ENCODE assay signal across 9 mouse cellular contexts in the genomic region with DNA sequence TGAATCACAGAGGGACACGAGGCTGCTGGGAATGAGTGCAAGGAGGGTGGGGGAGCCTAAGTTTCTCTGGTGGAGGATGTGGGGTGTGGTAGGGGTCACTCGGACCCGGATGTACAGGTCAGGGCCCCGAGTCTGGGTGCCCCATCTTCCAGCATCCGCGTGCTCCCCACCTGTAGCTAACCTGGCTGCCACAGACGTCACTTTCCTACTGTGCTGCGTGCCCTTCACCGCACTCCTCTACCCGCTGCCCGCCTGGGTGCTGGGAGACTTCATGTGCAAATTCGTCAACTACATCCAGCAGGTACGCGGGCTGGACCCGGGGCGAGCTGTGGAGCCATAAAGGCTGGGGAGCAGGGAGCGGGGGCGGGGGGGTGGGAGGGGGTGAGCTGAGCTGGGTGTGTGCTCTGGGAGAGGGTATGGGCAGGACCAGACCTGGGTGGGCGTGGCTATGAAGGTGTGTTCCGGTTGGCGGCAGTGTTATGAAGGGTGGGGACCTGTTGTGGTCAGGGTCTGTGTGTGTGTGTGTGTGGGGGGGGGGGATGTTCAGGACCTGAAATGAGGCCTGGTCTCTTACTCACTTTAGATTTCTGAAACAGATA. TPM values are rescaled to one million over a fixed set of nuclear protein-coding genes. Genes with fewer than 3 reads are reported as not detected.
DNase-seq lines count a peak whose midpoint lies in the region; ATAC-seq and TF ChIP-seq lines count a peak whose summit lies in the region.
"Had no signal": no experiment of that assay in that cellular context is flagged by ENCODE, and none has a peak within 500 bp of the region (broad histone marks: within the 10 kb centered on the region; RNA-seq: fewer than 3 reads in every experiment).

No protein-coding gene starts in this region.

- 0 out of 2 replicates have a peak overlapping the region, but pooled peaks have one; percentile 11 for H3K4me2 ChIP-seq in forebrain, embryonic 11.5 days (ENCODE audit: low read depth, low read length, severe bottlenecking)
- H3K4me2 ChIP-seq in forebrain, postnatal 0 days (ENCODE audit: low read depth), result no peak overlapping the region
- no peak overlapping the region; the same call in 1 of the 2 replicates for H3K4me2 ChIP-seq in midbrain, embryonic 16.5 days (ENCODE audit: low read length)

- peaks cover 65% of the 10 kb centered on the region for H3K27me3 ChIP-seq in forebrain, embryonic 11.5 days (ENCODE audit: control insufficient read depth, insufficient read depth, low read length)
- H3K27me3 ChIP-seq in forebrain, postnatal 0 days (ENCODE audit: insufficient read depth, low read length), result peaks cover 57% of the 10 kb centered on the region
- H3K27me3 ChIP-seq in midbrain, embryonic 10.5 days (ENCODE audit: low read depth, poor library complexity, severe bottlenecking), result peaks cover 75% of the 10 kb centered on the region
- peaks cover 60% of the 10 kb centered on the region for H3K27me3 ChIP-seq in midbrain, embryonic 16.5 days (ENCODE audit: control insufficient read depth, insufficient read depth, low read depth, low read length)
- H3K27me3 ChIP-seq in splenic B cell, adult 2 months (ENCODE audit: control insufficient read depth, insufficient read depth, low read length, poor library complexity, severe bottlenecking), result no peaks in the 10 kb centered on the region

- intact Hi-C loops in left cerebral cortex, postnatal 4 days (cut with DNase I), result no loop called here

- no peak for DNase-seq in forebrain, embryonic 11.5 days (ENCODE audit: low spot score)
- DNase-seq in forebrain, postnatal 0 days, result no peak
- no peak for DNase-seq in midbrain, embryonic 10.5 days (ENCODE audit: low spot score)
- peak; percentile 64 for DNase-seq in kidney, postnatal 10 days
- DNase-seq in splenic B cell, adult 2 months (ENCODE audit: low read depth, low spot score), result peak; percentile 27
- no peak for DNase-seq in layer of hippocampus, postnatal 36 days
- no peak for DNase-seq in left cerebral cortex, postnatal 4 days
- DNase-seq: heart, postnatal 14 days had no signal

- H3K4me3 ChIP-seq in forebrain, embryonic 11.5 days (ENCODE audit: low read depth, low read length), result no peak overlapping the region; the same call in 1 of the 2 replicates
- H3K4me3 ChIP-seq in forebrain, postnatal 0 days (ENCODE audit: low read depth, low read length), result no peak overlapping the region
- peak overlapping the region; percentile 76 for H3K4me3 ChIP-seq in midbrain, embryonic 10.5 days
- H3K4me3 ChIP-seq in midbrain, embryonic 16.5 days (ENCODE audit: low read depth, low read length), result no peak overlapping the region

- H3K9me3 ChIP-seq in forebrain, embryonic 11.5 days (ENCODE audit: control insufficient read depth, low read length), result no peaks in the 10 kb centered on the region
- H3K9me3 ChIP-seq in forebrain, postnatal 0 days (ENCODE audit: low read length), result no peaks in the 10 kb centered on the region
- no peaks in the 10 kb centered on the region for H3K9me3 ChIP-seq in midbrain, embryonic 10.5 days (replicated peaks)
- no peaks in the 10 kb centered on the region for H3K9me3 ChIP-seq in midbrain, embryonic 16.5 days (replicated peaks; ENCODE audit: control insufficient read depth, low read length, poor library complexity, severe bottlenecking)

- no peak overlapping the region for H3K9ac ChIP-seq in forebrain, embryonic 11.5 days (ENCODE audit: low read length)
- no peak overlapping the region for H3K9ac ChIP-seq in forebrain, postnatal 0 days
- no peak overlapping the region for H3K9ac ChIP-seq in midbrain, embryonic 16.5 days (ENCODE audit: low read depth, low read length)

- TF ChIP-seq CTCF in forebrain, postnatal 0 days (IDR thresholded peaks at IDR 0.05; ENCODE audit: low read depth), result no peak

- ATAC-seq in forebrain, embryonic 11.5 days (replicated peaks; ENCODE audit: low FRiP score), result no peak
- no peak for ATAC-seq in forebrain, postnatal 0 days
- no peak for ATAC-seq in midbrain, embryonic 16.5 days

- H3K4me1 ChIP-seq in forebrain, embryonic 11.5 days (replicated peaks; ENCODE audit: control insufficient read depth, insufficient read depth, low read length), result peaks cover 21% of the 10 kb centered on the region
- H3K4me1 ChIP-seq in forebrain, postnatal 0 days (ENCODE audit: insufficient read depth), result peaks cover 14% of the 10 kb centered on the region
- H3K4me1 ChIP-seq in midbrain, embryonic 10.5 days, result peaks cover 77% of the 10 kb centered on the region
- H3K4me1 ChIP-seq in midbrain, embryonic 16.5 days (ENCODE audit: control insufficient read depth, insufficient read depth, low read length), result peaks cover 40% of the 10 kb centered on the region

- WGBS in forebrain, embryonic 11.5 days, result 4% methylated on average over 21 of the region's 21 CpGs
- WGBS in forebrain, postnatal 0 days, result 5% methylated on average over 21 of the region's 21 CpGs
- WGBS in midbrain, embryonic 10.5 days, result 2% methylated on average over 21 of the region's 21 CpGs
- 3% methylated on average over 20 of the region's 21 CpGs for WGBS in midbrain, embryonic 16.5 days

- no peak overlapping the region for H3K27ac ChIP-seq in forebrain, embryonic 11.5 days (ENCODE audit: low read depth, low read length)
- H3K27ac ChIP-seq in forebrain, postnatal 0 days (ENCODE audit: low read depth, low read length), result no peak overlapping the region
- no peak overlapping the region for H3K27ac ChIP-seq in midbrain, embryonic 10.5 days (replicated peaks)
- no peak overlapping the region for H3K27ac ChIP-seq in midbrain, embryonic 16.5 days (ENCODE audit: low read length)

- no peaks in the 10 kb centered on the region for H3K36me3 ChIP-seq in forebrain, embryonic 11.5 days (ENCODE audit: control insufficient read depth, insufficient read depth, low read length)
- no peaks in the 10 kb centered on the region for H3K36me3 ChIP-seq in forebrain, postnatal 0 days (ENCODE audit: insufficient read depth)
- no peaks in the 10 kb centered on the region for H3K36me3 ChIP-seq in midbrain, embryonic 10.5 days
- H3K36me3 ChIP-seq in midbrain, embryonic 16.5 days (ENCODE audit: control insufficient read depth, insufficient read depth, low read length), result no peaks in the 10 kb centered on the region
- no peaks in the 10 kb centered on the region for H3K36me3 ChIP-seq in splenic B cell, adult 2 months (ENCODE audit: control insufficient read depth, insufficient read depth, low read length, poor library complexity, severe bottlenecking)

RNA-seq across cellular contexts. Expression of gene R3hdm4, which starts 1.7 kb away (rescaled TPM):
- polyA plus RNA-seq in forebrain, embryonic 11.5 days (2014; fragmentation: Nextera tagmentation; extraction: Ambion mirVana), result 135 and 145 TPM in 2 replicates
- total RNA-seq in forebrain, postnatal 0 days (2014; rRNA removed), result 117 and 129 TPM in 2 replicates
- 282 and 333 TPM in 2 replicates for polyA plus RNA-seq in forebrain, postnatal 0 days (2015; fragmentation: Nextera tagmentation; extraction: Ambion mirVana)
- 126 and 154 TPM in 2 replicates for polyA plus RNA-seq in midbrain, embryonic 10.5 days (2016; fragmentation: Nextera tagmentation; extraction: Ambion mirVana)
- polyA plus RNA-seq in midbrain, embryonic 16.5 days (2015; fragmentation: Nextera tagmentation; extraction: Ambion mirVana), result 273 and 293 TPM in 2 replicates
- total RNA-seq in layer of hippocampus, postnatal 36 days (2021), result 100 to 1,000 TPM; 397 to 399 TPM
- total RNA-seq in left cerebral cortex, postnatal 4 days (2021), result 100 to 1,000 TPM; 307 to 309 TPM

RNA-seq across cellular contexts. Expression of gene Kiss1r, which starts 2.6 kb away (rescaled TPM):
- polyA plus RNA-seq in forebrain, embryonic 11.5 days (2014; fragmentation: Nextera tagmentation; extraction: Ambion mirVana), result 0.55 and 1.0 TPM in 2 replicates
- total RNA-seq in forebrain, postnatal 0 days (2014; rRNA removed), result 4.2 and 5.4 TPM in 2 replicates
- 3.4 and 3.6 TPM in 2 replicates for polyA plus RNA-seq in forebrain, postnatal 0 days (2015; fragmentation: Nextera tagmentation; extraction: Ambion mirVana)
- 1.0 and 1.2 TPM in 2 replicates for polyA plus RNA-seq in midbrain, embryonic 10.5 days (2016; fragmentation: Nextera tagmentation; extraction: Ambion mirVana)
- polyA plus RNA-seq in midbrain, embryonic 16.5 days (2015; fragmentation: Nextera tagmentation; extraction: Ambion mirVana), result 3.5 and 3.8 TPM in 2 replicates
- 1 to 10 TPM; 6.4 to 6.8 TPM for total RNA-seq in layer of hippocampus, postnatal 36 days (2021)
- 1 to 10 TPM; 5.0 to 6.8 TPM for total RNA-seq in left cerebral cortex, postnatal 4 days (2021)

RNA-seq across cellular contexts. Expression of gene Arid3a, which starts 7.5 kb away (rescaled TPM):
- 5.4 and 6.6 TPM in 2 replicates for polyA plus RNA-seq in forebrain, embryonic 11.5 days (2014; fragmentation: Nextera tagmentation; extraction: Ambion mirVana)
- total RNA-seq in forebrain, postnatal 0 days (2014; rRNA removed), result 7.1 and 7.9 TPM in 2 replicates
- 1.0 and 2.1 TPM in 2 replicates for polyA plus RNA-seq in forebrain, postnatal 0 days (2015; fragmentation: Nextera tagmentation; extraction: Ambion mirVana)
- polyA plus RNA-seq in midbrain, embryonic 10.5 days (2016; fragmentation: Nextera tagmentation; extraction: Ambion mirVana), result 12.5 and 13.4 TPM in 2 replicates
- 1.7 and 2.2 TPM in 2 replicates for polyA plus RNA-seq in midbrain, embryonic 16.5 days (2015; fragmentation: Nextera tagmentation; extraction: Ambion mirVana)
- 1 to 10 TPM; 4.8 to 5.1 TPM for total RNA-seq in layer of hippocampus, postnatal 36 days (2021)
- total RNA-seq in left cerebral cortex, postnatal 4 days (2021), result 1 to 10 TPM; 6.3 to 9.5 TPM

RNA-seq across cellular contexts. Expression of gene Gm26602, which starts 8.7 kb away (rescaled TPM):
- polyA plus RNA-seq in forebrain, embryonic 11.5 days (2014; fragmentation: Nextera tagmentation; extraction: Ambion mirVana), result 3.3 and 14.8 TPM in 2 replicates
- total RNA-seq in forebrain, postnatal 0 days (2014; rRNA removed), result not detected in 2 replicates
- 34.4 and 39.2 TPM in 2 replicates for polyA plus RNA-seq in forebrain, postnatal 0 days (2015; fragmentation: Nextera tagmentation; extraction: Ambion mirVana)
- polyA plus RNA-seq in midbrain, embryonic 10.5 days (2016; fragmentation: Nextera tagmentation; extraction: Ambion mirVana), result 2.0 and 5.5 TPM in 2 replicates
- 2.6 and 13.4 TPM in 2 replicates for polyA plus RNA-seq in midbrain, embryonic 16.5 days (2015; fragmentation: Nextera tagmentation; extraction: Ambion mirVana)
- total RNA-seq in layer of hippocampus, postnatal 36 days (2021), result not detected
- not detected for total RNA-seq in left cerebral cortex, postnatal 4 days (2021)
- total RNA-seq: heart, postnatal 14 days had no signal

RNA-seq across cellular contexts. Expression of gene Med16, which starts 10.6 kb away (rescaled TPM):
- 60.4 and 60.6 TPM in 2 replicates for polyA plus RNA-seq in forebrain, embryonic 11.5 days (2014; fragmentation: Nextera tagmentation; extraction: Ambion mirVana)
- 47.0 and 60.9 TPM in 2 replicates for total RNA-seq in forebrain, postnatal 0 days (2014; rRNA removed)
- 46.1 and 56.0 TPM in 2 replicates for polyA plus RNA-seq in forebrain, postnatal 0 days (2015; fragmentation: Nextera tagmentation; extraction: Ambion mirVana)
- 69.8 and 70.8 TPM in 2 replicates for polyA plus RNA-seq in midbrain, embryonic 10.5 days (2016; fragmentation: Nextera tagmentation; extraction: Ambion mirVana)
- 55.4 and 56.6 TPM in 2 replicates for polyA plus RNA-seq in midbrain, embryonic 16.5 days (2015; fragmentation: Nextera tagmentation; extraction: Ambion mirVana)
- total RNA-seq in layer of hippocampus, postnatal 36 days (2021), result 10 to 100 TPM; 53.0 to 54.1 TPM
- total RNA-seq in left cerebral cortex, postnatal 4 days (2021), result 10 to 100 TPM; 56.4 to 59.6 TPM

Comparison
In these comparisons a context has a peak if more than half of its experiments do, and no peak if none do; other contexts are left out.
1. DNase-seq: peak in kidney, postnatal 10 days (single experiment) and splenic B cell, adult 2 months (single experiment); none in forebrain, embryonic 11.5 days (single experiment), forebrain, postnatal 0 days (single experiment), midbrain, embryonic 10.5 days (single experiment), layer of hippocampus, postnatal 36 days (0 of 2) and left cerebral cortex, postnatal 4 days (single experiment).